Mouse (Mus musculus): ENCODE results near the gene Atp2a2. TPM values are rescaled to one million over a fixed set of nuclear protein-coding genes. Genes with fewer than 3 reads are reported as not detected.

Gene Atp2a2
- polyA plus RNA-seq, 1 experiment from 2014 or later: 74.1 TPM

- H3K9ac ChIP-seq: no peak overlapping the region
- H3K27ac ChIP-seq: no peak overlapping the region
- no peaks in the 10 kb centered on the region for H3K27me3 ChIP-seq (ENCODE audit: control insufficient read depth, insufficient read depth, low read length)
- no peaks in the 10 kb centered on the region for H3K4me1 ChIP-seq (replicated peaks; ENCODE audit: control insufficient read depth, insufficient read depth, low read length)
- H3K4me2 ChIP-seq (replicated peaks): no peak overlapping the region
- H3K4me3 ChIP-seq (replicated peaks; ENCODE audit: low read length): no peak overlapping the region
- no peak for ATAC-seq (ENCODE audit: low FRiP score)
- WGBS: 81% methylated on average over 8 of the region's 8 CpGs
- H3K36me3 ChIP-seq (replicated peaks; ENCODE audit: control insufficient read depth, insufficient read depth): 0 out of 2 replicates have a peak, but pooled peaks cover 12% of the 10 kb centered on the region
- H3K9me3 ChIP-seq (ENCODE audit: control insufficient read depth, low read length): no peaks in the 10 kb centered on the region
- DNase-seq (ENCODE audit: low spot score): no peak
Observed at GRCm38 (mm10) chr5:122533884-122534283, 31.9 kb upstream of the Atp2a2 start.

- no peak for ATAC-seq (ENCODE audit: low FRiP score)
- H3K27ac ChIP-seq: 0 out of 2 replicates have a peak overlapping the region, but pooled peaks have one; percentile 21
- WGBS: 77% methylated on average over 9 of the region's 9 CpGs
Observed at GRCm38 (mm10) chr5:122529913-122530604, 28.0 kb upstream of the Atp2a2 start.

GRCm38 (mm10) chr5:122529316-122529715 is 27.3 kb upstream of the Atp2a2 start:
- Histone ChIP-seq H3K4me1 (replicated peaks; ENCODE audit: control insufficient read depth, insufficient read depth, low read length) (no peaks in the 10 kb centered on the region), H3K27me3 (ENCODE audit: control insufficient read depth, insufficient read depth, low read length) (no peaks in the 10 kb centered on the region), H3K27ac (0 out of 2 replicates have a peak overlapping the region, but pooled peaks have one; percentile 21), H3K4me2 (replicated peaks) (no peak overlapping the region), H3K36me3 (replicated peaks; ENCODE audit: control insufficient read depth, insufficient read depth) (0 out of 2 replicates have a peak, but pooled peaks cover 4% of the 10 kb centered on the region), H3K9ac (no peak overlapping the region), H3K9me3 (ENCODE audit: control insufficient read depth, low read length) (no peaks in the 10 kb centered on the region), H3K4me3 (replicated peaks; ENCODE audit: low read length) (no peak overlapping the region)
- DNase-seq (ENCODE audit: low spot score) (no peak), ATAC-seq (ENCODE audit: low FRiP score) (no peak)
- 58% methylated on average over 3 of the region's 3 CpGs for WGBS

More at GRCm38 (mm10) chr5:122529913-122530604, 28.0 kb upstream of the Atp2a2 start:
- H3K9me3 ChIP-seq (ENCODE audit: control insufficient read depth, low read length): no peaks in the 10 kb centered on the region
- DNase-seq (ENCODE audit: low spot score): no peak
- H3K36me3 ChIP-seq (replicated peaks; ENCODE audit: control insufficient read depth, insufficient read depth): 0 out of 2 replicates have a peak, but pooled peaks cover 4% of the 10 kb centered on the region
- no peak overlapping the region for H3K9ac ChIP-seq
- no peaks in the 10 kb centered on the region for H3K27me3 ChIP-seq (ENCODE audit: control insufficient read depth, insufficient read depth, low read length)
- no peaks in the 10 kb centered on the region for H3K4me1 ChIP-seq (replicated peaks; ENCODE audit: control insufficient read depth, insufficient read depth, low read length)
- H3K4me2 ChIP-seq (replicated peaks): no peak overlapping the region
- no peak overlapping the region for H3K4me3 ChIP-seq (replicated peaks; ENCODE audit: low read length)

GRCm38 (mm10) chr5:122528591-122528990 is 26.6 kb upstream of the Atp2a2 start:
- 85% methylated on average over 3 of the region's 3 CpGs for WGBS
- Histone ChIP-seq H3K36me3 (replicated peaks; ENCODE audit: control insufficient read depth, insufficient read depth) (0 out of 2 replicates have a peak, but pooled peaks cover 4% of the 10 kb centered on the region), H3K4me2 (replicated peaks) (no peak overlapping the region), H3K27me3 (ENCODE audit: control insufficient read depth, insufficient read depth, low read length) (no peaks in the 10 kb centered on the region), H3K4me1 (replicated peaks; ENCODE audit: control insufficient read depth, insufficient read depth, low read length) (no peaks in the 10 kb centered on the region), H3K27ac (no peak overlapping the region), H3K9ac (no peak overlapping the region), H3K4me3 (replicated peaks; ENCODE audit: low read length) (no peak overlapping the region), H3K9me3 (ENCODE audit: control insufficient read depth, low read length) (no peaks in the 10 kb centered on the region)
- ATAC-seq (ENCODE audit: low FRiP score) (no peak), DNase-seq (ENCODE audit: low spot score) (no peak)

- no peak overlapping the region for H3K4me3 ChIP-seq (replicated peaks; ENCODE audit: low read length)
- no peak overlapping the region for H3K9ac ChIP-seq
- ATAC-seq (ENCODE audit: low FRiP score) (no peak), DNase-seq (ENCODE audit: low spot score) (no peak)
- H3K27ac ChIP-seq: peak overlapping the region; percentile 44; the same call in 1 of the 2 replicates
- 59% methylated on average over 11 of the region's 11 CpGs for WGBS
- no peaks in the 10 kb centered on the region for H3K27me3 ChIP-seq (ENCODE audit: control insufficient read depth, insufficient read depth, low read length)
- H3K4me1 ChIP-seq (replicated peaks; ENCODE audit: control insufficient read depth, insufficient read depth, low read length): no peaks in the 10 kb centered on the region
- H3K9me3 ChIP-seq (ENCODE audit: control insufficient read depth, low read length): no peaks in the 10 kb centered on the region
- H3K36me3 ChIP-seq (replicated peaks; ENCODE audit: control insufficient read depth, insufficient read depth): 0 out of 2 replicates have a peak, but pooled peaks cover 4% of the 10 kb centered on the region
- H3K4me2 ChIP-seq (replicated peaks): no peak overlapping the region
Observed at GRCm38 (mm10) chr5:122527761-122528160, 25.7 kb upstream of the Atp2a2 start.

GRCm38 (mm10) chr5:122526878-122527730 is 25.1 kb upstream of the Atp2a2 start:
- 64% methylated on average over 15 of the region's 15 CpGs for WGBS
- Histone ChIP-seq H3K27ac (peak overlapping the region; percentile 44; the same call in 1 of the 2 replicates), H3K9me3 (ENCODE audit: control insufficient read depth, low read length) (no peaks in the 10 kb centered on the region), H3K9ac (no peak overlapping the region), H3K4me1 (replicated peaks; ENCODE audit: control insufficient read depth, insufficient read depth, low read length) (no peaks in the 10 kb centered on the region), H3K27me3 (ENCODE audit: control insufficient read depth, insufficient read depth, low read length) (no peaks in the 10 kb centered on the region), H3K4me3 (replicated peaks; ENCODE audit: low read length) (no peak overlapping the region), H3K36me3 (replicated peaks; ENCODE audit: control insufficient read depth, insufficient read depth) (no peaks in the 10 kb centered on the region), H3K4me2 (replicated peaks) (no peak overlapping the region)
- DNase-seq (ENCODE audit: low spot score) (no peak), ATAC-seq (ENCODE audit: low FRiP score) (no peak)

- Histone ChIP-seq H3K9me3 (ENCODE audit: control insufficient read depth, low read length) (no peaks in the 10 kb centered on the region), H3K4me1 (replicated peaks; ENCODE audit: control insufficient read depth, insufficient read depth, low read length) (no peaks in the 10 kb centered on the region), H3K9ac (no peak overlapping the region), H3K36me3 (replicated peaks; ENCODE audit: control insufficient read depth, insufficient read depth) (no peaks in the 10 kb centered on the region), H3K27ac (no peak overlapping the region), H3K27me3 (ENCODE audit: control insufficient read depth, insufficient read depth, low read length) (no peaks in the 10 kb centered on the region), H3K4me2 (replicated peaks) (no peak overlapping the region), H3K4me3 (replicated peaks; ENCODE audit: low read length) (no peak overlapping the region)
- ATAC-seq (ENCODE audit: low FRiP score): no peak; the same call in 1 of the 2 replicates
- WGBS: 87% methylated on average over 9 of the region's 9 CpGs
- DNase-seq (ENCODE audit: low spot score): no peak
Observed at GRCm38 (mm10) chr5:122526405-122526804, 24.4 kb upstream of the Atp2a2 start.

- Histone ChIP-seq H3K27ac (no peak overlapping the region), H3K9ac (no peak overlapping the region), H3K27me3 (ENCODE audit: control insufficient read depth, insufficient read depth, low read length) (no peaks in the 10 kb centered on the region), H3K4me2 (replicated peaks) (no peak overlapping the region), H3K4me3 (replicated peaks; ENCODE audit: low read length) (no peak overlapping the region), H3K36me3 (replicated peaks; ENCODE audit: control insufficient read depth, insufficient read depth) (no peaks in the 10 kb centered on the region), H3K4me1 (replicated peaks; ENCODE audit: control insufficient read depth, insufficient read depth, low read length) (no peaks in the 10 kb centered on the region), H3K9me3 (ENCODE audit: control insufficient read depth, low read length) (no peaks in the 10 kb centered on the region)
- ATAC-seq (ENCODE audit: low FRiP score): no peak
- WGBS: 87% methylated on average over 14 of the region's 14 CpGs
- DNase-seq (ENCODE audit: low spot score): no peak
Observed at GRCm38 (mm10) chr5:122525238-122525931, 23.4 kb upstream of the Atp2a2 start.

- no peaks in the 10 kb centered on the region for H3K36me3 ChIP-seq (replicated peaks; ENCODE audit: control insufficient read depth, insufficient read depth)
- no peak overlapping the region for H3K4me3 ChIP-seq (replicated peaks; ENCODE audit: low read length)
- H3K9me3 ChIP-seq (ENCODE audit: control insufficient read depth, low read length): no peaks in the 10 kb centered on the region
- 80% methylated on average over 4 of the region's 4 CpGs for WGBS
- H3K4me2 ChIP-seq (replicated peaks): no peak overlapping the region
- no peak overlapping the region for H3K27ac ChIP-seq
- DNase-seq (ENCODE audit: low spot score) (no peak), ATAC-seq (ENCODE audit: low FRiP score) (no peak)
- H3K4me1 ChIP-seq (replicated peaks; ENCODE audit: control insufficient read depth, insufficient read depth, low read length): no peaks in the 10 kb centered on the region
- H3K27me3 ChIP-seq (ENCODE audit: control insufficient read depth, insufficient read depth, low read length): no peaks in the 10 kb centered on the region
- no peak overlapping the region for H3K9ac ChIP-seq
Observed at GRCm38 (mm10) chr5:122524854-122525237, 22.8 kb upstream of the Atp2a2 start.

Measured in hindbrain, embryonic 14.5 days (tissue).